Mouse (Mus musculus) neutrophil, adult 5-6 weeks (primary cell): ENCODE measurements around the gene Rhbdd2. TPM values are rescaled to one million over a fixed set of nuclear protein-coding genes. Genes with fewer than 3 reads are reported as not detected.

Experiments used
- ATAC-seq: fragments of 151-379, 151-347 bp; 2 replicates; pipeline ENCODE4 v1.8.0; 2017; ENCODE audit warnings: mild to moderate bottlenecking, moderate TSS enrichment; ENCODE audit not compliant: insufficient number of reproducible peaks, poor library complexity, low FRiP score, severe bottlenecking; ENCODE audit errors: extremely low read depth
- total RNA-seq: library from RNA; stranded (forward); fragments of 200-1000 nt; gene quantifications from 2 replicates; pipeline ENCODE4 v1.2.3, GENCODE M21; 2017

The Rhbdd2 gene
- total RNA-seq, 1 experiment from 2014 or later, result 7.3 TPM

DNA sequence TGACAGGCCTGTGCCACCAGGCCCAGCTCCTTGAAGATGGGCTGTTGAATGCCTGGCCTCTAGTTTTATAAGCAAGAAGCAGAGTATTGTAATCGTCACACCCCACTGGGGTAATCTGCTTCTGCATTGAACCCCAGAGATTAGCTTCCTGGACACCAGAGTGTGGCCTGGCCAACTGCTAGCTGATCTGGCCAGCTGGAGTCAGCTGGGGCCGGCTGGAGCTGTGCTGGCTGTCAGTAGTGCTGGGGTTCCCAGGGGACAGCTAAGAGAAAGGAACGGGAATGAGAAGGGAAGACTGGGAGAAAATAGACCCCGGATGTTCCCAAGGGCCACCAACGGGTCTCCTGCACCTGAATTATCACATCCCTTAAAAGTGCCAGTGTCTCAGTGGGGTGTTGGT, 40.6 kb downstream of the Rhbdd2 start:
- ATAC-seq, result no peak

DNA sequence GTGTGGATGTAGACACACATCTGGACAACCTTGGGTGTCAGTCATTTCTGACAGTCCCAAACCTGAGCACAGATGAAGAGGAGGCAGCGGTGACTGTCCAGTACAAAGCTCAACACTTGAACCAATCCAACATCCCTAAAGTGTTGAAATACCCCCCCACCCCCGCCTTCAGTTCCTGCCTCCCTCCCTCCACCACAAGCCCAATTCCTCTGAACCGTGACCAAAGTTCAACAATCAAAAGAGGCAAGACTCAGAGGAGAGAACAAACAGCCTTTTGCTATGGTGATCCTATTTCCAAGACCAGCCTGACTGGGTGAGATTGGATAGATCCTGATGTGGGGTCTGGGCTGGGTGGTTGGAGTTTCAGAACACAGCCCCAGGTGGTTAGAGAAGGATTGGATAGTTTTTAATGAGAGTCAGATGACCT, 41.9 kb downstream of the Rhbdd2 start:
- ATAC-seq, result no peak

DNA sequence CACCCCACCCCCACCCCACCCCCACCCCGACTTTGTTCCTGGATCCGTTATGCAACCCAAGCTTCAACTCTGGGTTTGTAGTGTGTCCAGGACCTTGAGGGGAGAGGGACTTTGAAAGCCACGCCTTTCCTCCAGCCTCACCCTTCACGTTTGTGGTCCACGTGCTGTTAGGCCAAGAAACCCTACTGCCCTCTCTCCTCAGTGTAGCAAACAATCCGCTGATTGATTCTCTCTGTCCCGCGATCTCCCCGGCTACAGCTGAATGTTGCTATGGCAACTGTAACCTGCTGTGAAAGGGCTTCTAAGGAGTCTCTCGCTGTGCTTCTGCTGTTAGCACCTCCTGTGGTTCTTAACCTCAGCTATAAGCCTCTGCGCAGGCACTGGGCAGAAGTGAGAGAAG, 42.4 kb downstream of the Rhbdd2 start:
- 0 out of 2 replicates have a peak, but pooled peaks have one; percentile 3 for ATAC-seq

GRCm38 (mm10) chr5:135676696-135677095, 44.3 kb downstream of the Rhbdd2 start:
- ATAC-seq, result no peak

DNA sequence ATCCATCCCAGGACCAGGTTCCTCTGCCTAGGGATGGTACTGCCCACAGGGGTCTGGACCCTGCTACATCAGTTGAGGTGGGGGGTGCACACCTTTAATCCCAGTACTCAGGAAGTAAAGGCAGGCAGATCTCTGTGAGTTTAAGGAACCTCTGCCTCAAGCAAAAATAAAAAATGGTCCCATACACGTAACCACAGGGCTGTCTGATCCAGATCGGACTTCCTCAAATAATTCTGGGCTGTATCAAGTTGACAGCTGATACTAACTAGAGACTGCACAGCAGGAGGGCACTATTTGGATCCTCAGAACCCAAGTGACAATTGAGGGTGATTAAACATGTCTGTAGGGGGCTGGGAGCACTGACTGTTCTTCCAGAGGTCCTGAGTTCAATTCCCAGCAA, 44.8 kb downstream of the Rhbdd2 start:
- ATAC-seq, result no peak

- ATAC-seq, result no peak
Measured at GRCm38 (mm10) chr5:135678481-135678880, 46.1 kb downstream of the Rhbdd2 start.

DNA sequence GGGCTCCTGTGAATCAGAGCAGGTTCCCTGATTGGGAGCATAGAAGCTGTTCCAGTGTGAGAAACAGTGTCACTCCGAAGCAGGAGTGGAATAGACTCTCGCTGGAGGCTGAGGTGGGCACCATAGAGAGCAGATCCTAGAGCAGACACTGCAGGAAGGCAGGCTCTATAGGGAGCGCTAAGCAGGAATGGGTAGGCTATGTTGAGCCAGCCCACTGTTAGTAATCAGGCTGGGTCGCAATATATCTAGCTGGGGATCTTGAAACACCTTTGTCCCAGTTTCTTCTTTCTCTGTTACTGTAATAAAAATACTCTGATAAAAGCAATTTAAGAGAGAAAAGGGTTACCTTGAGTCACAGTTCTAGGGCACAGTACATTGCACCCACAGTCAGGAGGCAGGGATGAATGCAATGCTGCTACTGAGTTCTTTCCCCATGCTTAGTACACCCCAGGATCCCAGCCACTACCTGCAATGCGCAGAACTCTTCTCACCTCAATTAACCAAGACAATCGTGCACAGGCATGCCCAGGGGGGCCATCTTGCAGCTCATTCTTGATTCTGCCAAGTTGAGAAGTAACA, 48.6 kb downstream of the Rhbdd2 start:
- no peak for ATAC-seq

DNA sequence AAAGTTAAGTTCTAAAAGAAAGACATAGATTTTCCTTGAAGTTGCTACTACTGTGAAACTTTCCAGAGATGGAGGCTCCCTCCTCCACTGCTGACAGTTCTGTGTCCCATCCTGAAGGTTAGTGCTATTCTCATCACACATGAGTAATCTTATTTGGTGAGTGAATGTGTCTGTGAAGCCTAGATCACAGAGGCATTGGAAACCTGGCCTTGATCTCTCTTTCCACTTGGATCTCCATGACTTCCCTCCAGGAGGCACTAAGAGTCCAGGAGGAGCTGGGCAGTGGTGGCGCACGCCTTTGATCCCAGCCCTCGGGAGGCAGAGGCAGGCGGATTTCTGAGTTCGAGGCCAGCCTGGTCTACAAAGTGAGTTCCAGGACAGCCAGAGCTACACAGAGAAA, 49.6 kb downstream of the Rhbdd2 start:
- ATAC-seq, result no peak

DNA sequence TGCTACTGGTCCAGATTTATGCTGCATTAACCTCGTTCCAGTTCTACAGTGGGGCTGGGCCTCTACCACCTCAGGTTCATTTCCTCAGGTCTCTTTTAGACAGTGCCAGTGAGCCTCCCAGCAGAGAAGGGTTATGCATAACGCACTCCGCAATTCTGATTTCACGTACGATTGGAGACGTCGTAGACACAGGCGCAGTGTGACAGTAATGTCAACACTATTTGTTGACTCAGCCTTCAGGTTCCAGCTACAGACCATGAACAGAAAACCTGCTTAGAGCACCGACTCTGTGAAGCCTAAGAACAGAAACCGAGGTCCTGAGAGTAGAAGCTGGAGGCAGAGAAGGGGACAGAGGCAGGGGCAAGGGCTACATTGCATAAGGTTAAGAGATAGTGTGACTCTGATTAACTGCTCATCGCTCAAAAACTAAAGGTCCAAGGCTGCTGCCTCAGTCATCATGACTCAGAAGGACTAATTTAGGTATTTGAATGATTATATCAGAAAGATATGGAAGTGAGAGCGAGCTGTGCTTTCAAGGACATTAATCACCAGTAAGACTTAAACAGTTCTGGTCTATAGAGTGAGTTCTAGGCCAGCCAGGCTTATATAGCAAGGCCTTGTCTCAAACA, 50.6 kb downstream of the Rhbdd2 start:
- ATAC-seq, result no peak

DNA sequence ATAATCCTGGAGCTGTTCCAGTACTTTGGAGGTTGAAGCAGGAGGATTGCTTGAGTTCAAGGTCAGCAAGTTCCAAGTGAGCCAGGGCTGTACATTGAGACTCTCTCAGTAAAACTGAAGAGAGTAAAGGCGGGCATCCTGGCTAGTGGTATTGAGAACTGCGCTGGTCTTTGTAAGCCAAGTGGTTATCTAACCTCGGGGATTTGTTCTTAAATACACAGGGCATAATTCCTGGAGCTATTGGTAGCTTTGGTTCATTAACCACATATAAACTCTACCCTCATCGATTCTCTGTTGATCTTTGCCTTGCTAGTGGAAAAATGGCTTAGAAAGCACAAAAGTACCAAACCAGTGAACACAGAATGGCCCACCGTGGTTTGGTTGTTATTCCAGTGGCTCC, 58.0 kb downstream of the Rhbdd2 start:
- ATAC-seq, result no peak

- no peak for ATAC-seq
Measured at GRCm38 (mm10) chr5:135691266-135691665, 58.8 kb downstream of the Rhbdd2 start.

- ATAC-seq, result no peak
Measured at GRCm38 (mm10) chr5:135693281-135693853, 60.9 kb downstream of the Rhbdd2 start.

GRCm38 (mm10) chr5:135695277-135695721, 62.9 kb downstream of the Rhbdd2 start:
- no peak for ATAC-seq

Other genes with a start within 250 kb of the Rhbdd2 start
- 6.5 and 7.0 TPM in 2 replicates for gene Pom121, start 238.1 kb upstream of the Rhbdd2 start, total RNA-seq
- 51.2 and 64.4 TPM in 2 replicates for gene Hip1, start 87.5 kb upstream of the Rhbdd2 start, total RNA-seq
- gene Ccl26, start 69.0 kb upstream of the Rhbdd2 start, total RNA-seq, result not detected in 2 replicates
- not detected in 2 replicates for gene Ccl24, start 59.6 kb upstream of the Rhbdd2 start, total RNA-seq
- 118 and 124 TPM in 2 replicates for gene Por, start 37.4 kb downstream of the Rhbdd2 start, total RNA-seq
- 28.9 and 30.5 TPM in 2 replicates for gene Tmem120a, start 111.8 kb downstream of the Rhbdd2 start, total RNA-seq
- gene Styxl1, start 145.8 kb downstream of the Rhbdd2 start, total RNA-seq, result 0.93 and 1.1 TPM in 2 replicates
- gene Mdh2, start 145.9 kb downstream of the Rhbdd2 start, total RNA-seq, result 138 and 141 TPM in 2 replicates
- not detected in 2 replicates for gene Srrm3, start 174.3 kb downstream of the Rhbdd2 start, total RNA-seq